Mouse (Mus musculus) CD4-positive, CD25-positive, alpha-beta regulatory T cell, adult 2 months (primary cell): ENCODE results near the gene Efemp1.

Source experiments
- DNase-seq: peaks from one replicate; pipeline ENCODE4 v3.0.0-alpha.2; 2012; ENCODE audit warnings: low read depth, low spot score

Efemp1 gene

GRCm38 (mm10) chr11:28853102-28853800 is at the start of gene Efemp1:
Gene Efemp1 (plus strand): TSS chr11:28853204.
- DNase-seq: no peak

GRCm38 (mm10) chr11:28808685-28809084 is 44.3 kb upstream of the Efemp1 start:
- no peak for DNase-seq

GRCm38 (mm10) chr11:28811874-28812273 is 41.1 kb upstream of the Efemp1 start:
- DNase-seq: no peak

- DNase-seq: no peak
Observed at GRCm38 (mm10) chr11:28812564-28812963, 40.4 kb upstream of the Efemp1 start.

GRCm38 (mm10) chr11:28817405-28817804 is 35.6 kb upstream of the Efemp1 start:
- no peak for DNase-seq

- no peak for DNase-seq
Observed at GRCm38 (mm10) chr11:28826950-28827349, 26.1 kb upstream of the Efemp1 start.

- no peak for DNase-seq
Observed at GRCm38 (mm10) chr11:28833809-28834208, 19.2 kb upstream of the Efemp1 start.

GRCm38 (mm10) chr11:28835141-28835540 is 17.9 kb upstream of the Efemp1 start:
- no peak for DNase-seq

- DNase-seq: no peak
Observed at GRCm38 (mm10) chr11:28849841-28850240, 3.2 kb upstream of the Efemp1 start.

- DNase-seq: no peak
Observed at GRCm38 (mm10) chr11:28851645-28852044, 1.4 kb upstream of the Efemp1 start.

GRCm38 (mm10) chr11:28852361-28852919 is 564 bp upstream of the Efemp1 start:
- no peak for DNase-seq

GRCm38 (mm10) chr11:28859125-28859524 is 6.1 kb downstream of the Efemp1 start:
- no peak for DNase-seq

- DNase-seq: no peak
Observed at GRCm38 (mm10) chr11:28869129-28869528, 16.1 kb downstream of the Efemp1 start.

GRCm38 (mm10) chr11:28881381-28881976 is 28.5 kb downstream of the Efemp1 start:
- no peak for DNase-seq

GRCm38 (mm10) chr11:28883106-28883505 is 30.1 kb downstream of the Efemp1 start:
- DNase-seq: no peak

GRCm38 (mm10) chr11:28889538-28889937 is 36.5 kb downstream of the Efemp1 start:
- no peak for DNase-seq

- no peak for DNase-seq
Observed at GRCm38 (mm10) chr11:28891515-28891914, 38.5 kb downstream of the Efemp1 start.

- DNase-seq: no peak
Observed at GRCm38 (mm10) chr11:28899420-28899819, 46.4 kb downstream of the Efemp1 start.

GRCm38 (mm10) chr11:28904596-28904995 is 51.6 kb downstream of the Efemp1 start:
- no peak for DNase-seq

GRCm38 (mm10) chr11:28906288-28906687 is 53.3 kb downstream of the Efemp1 start:
- no peak for DNase-seq

- no peak for DNase-seq
Observed at GRCm38 (mm10) chr11:28908908-28909545, 56.0 kb downstream of the Efemp1 start.

- DNase-seq: no peak
Observed at GRCm38 (mm10) chr11:28912469-28913138, 59.6 kb downstream of the Efemp1 start.
